Mouse (Mus musculus): ENCODE measurements around the gene Fyttd1. TPM values are rescaled to one million over a fixed set of nuclear protein-coding genes. Genes with fewer than 3 reads are reported as not detected.
"Not testable (repeated sequence)": the region's sequence is repeated elsewhere in the genome, so short reads cannot be mapped to it uniquely, and the experiment has no call there.

Gene Fyttd1
- polyA plus RNA-seq, 1 experiment from 2014 or later, result 164 TPM

- ATAC-seq (replicated peaks; ENCODE audit: insufficient number of reproducible peaks, low FRiP score, low TSS enrichment); H3K27me3 ChIP-seq (ENCODE audit: control insufficient read depth, insufficient read depth, low read length): not testable (repeated sequence)
Measured at GRCm38 (mm10) chr16:32875281-32875680, 2.0 kb upstream of the Fyttd1 start.

DNA sequence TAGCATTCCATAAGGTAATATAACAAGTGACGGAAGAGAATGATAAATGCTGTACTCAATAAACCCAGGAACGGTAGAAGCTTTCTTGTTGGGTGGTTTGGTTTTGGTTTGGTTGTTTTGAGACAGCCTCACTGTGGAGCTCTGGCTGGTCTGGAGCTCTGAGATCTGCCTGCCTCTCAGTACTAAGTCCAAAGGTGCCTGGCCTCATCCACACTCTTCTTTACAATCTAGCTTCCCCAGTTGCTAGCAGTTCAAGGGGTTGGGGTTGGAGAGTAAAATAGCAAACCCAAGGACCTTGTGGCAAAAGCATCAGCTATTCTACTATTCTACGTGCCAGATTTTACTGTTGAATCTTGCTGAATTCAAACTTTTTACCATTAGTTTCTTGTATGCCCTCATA, 1.5 kb upstream of the Fyttd1 start:
- Histone ChIP-seq H3K4me2 (no peak overlapping the region), H3K9me3 (replicated peaks; ENCODE audit: control insufficient read depth, low read length) (no peaks in the 10 kb centered on the region), H3K4me1 (ENCODE audit: control insufficient read depth, insufficient read depth, low read length) (peaks cover 12% of the 10 kb centered on the region), H3K36me3 (ENCODE audit: control insufficient read depth, insufficient read depth, low read length) (no peaks in the 10 kb centered on the region), H3K9ac (ENCODE audit: low read depth, low read length) (no peak overlapping the region), H3K27me3 (ENCODE audit: control insufficient read depth, insufficient read depth, low read length) (no peaks in the 10 kb centered on the region), H3K4me3 (ENCODE audit: low read depth, low read length) (no peak overlapping the region), H3K27ac (ENCODE audit: low read depth, low read length) (no peak overlapping the region)
- WGBS (ENCODE audit: insufficient replicate concordance), result 88% methylated on average over 3 of the region's 3 CpGs
- ATAC-seq (replicated peaks; ENCODE audit: insufficient number of reproducible peaks, low FRiP score, low TSS enrichment), result no peak

More at GRCm38 (mm10) chr16:32875281-32875680, 2.0 kb upstream of the Fyttd1 start:
- H3K9ac ChIP-seq (ENCODE audit: low read depth, low read length); H3K4me2 ChIP-seq; H3K36me3 ChIP-seq (ENCODE audit: control insufficient read depth, insufficient read depth, low read length); H3K9me3 ChIP-seq (replicated peaks; ENCODE audit: control insufficient read depth, low read length); H3K27ac ChIP-seq (ENCODE audit: low read depth, low read length); H3K4me3 ChIP-seq (ENCODE audit: low read depth, low read length): not testable (repeated sequence)
- 40% methylated on average over 1 of the region's 1 CpGs for WGBS (ENCODE audit: insufficient replicate concordance)
- H3K4me1 ChIP-seq (ENCODE audit: control insufficient read depth, insufficient read depth, low read length), result peaks cover 10% of the 10 kb centered on the region

DNA sequence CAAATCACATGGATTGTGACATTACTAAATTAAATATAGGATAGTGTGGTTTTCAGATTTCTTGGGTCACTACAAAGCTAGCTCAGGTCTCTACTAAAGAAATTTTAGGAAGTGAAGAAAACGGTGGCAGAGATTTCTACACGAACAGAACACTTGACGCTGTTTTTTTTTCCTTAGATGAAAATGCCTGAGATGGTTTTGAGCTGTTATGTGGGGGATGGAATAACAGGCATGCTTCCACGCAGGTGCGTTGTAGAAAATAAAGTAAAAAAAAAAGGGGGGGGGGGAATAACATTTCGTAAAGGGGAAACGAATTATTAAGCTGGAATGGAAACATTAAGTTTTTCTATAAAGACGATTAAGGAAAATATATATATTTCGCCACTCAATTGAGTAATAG, 469 bp upstream of the Fyttd1 start:
- Histone ChIP-seq H3K4me3 (ENCODE audit: low read depth, low read length) (peak overlapping the region; percentile 96), H3K36me3 (ENCODE audit: control insufficient read depth, insufficient read depth, low read length) (no peaks in the 10 kb centered on the region), H3K27me3 (ENCODE audit: control insufficient read depth, insufficient read depth, low read length) (no peaks in the 10 kb centered on the region), H3K4me1 (ENCODE audit: control insufficient read depth, insufficient read depth, low read length) (peaks cover 15% of the 10 kb centered on the region), H3K27ac (ENCODE audit: low read depth, low read length) (no peak overlapping the region), H3K9me3 (replicated peaks; ENCODE audit: control insufficient read depth, low read length) (no peaks in the 10 kb centered on the region), H3K9ac (ENCODE audit: low read depth, low read length) (peak overlapping the region; percentile 94), H3K4me2 (peak overlapping the region; percentile 74)
- 23% methylated on average over 9 of the region's 9 CpGs for WGBS (ENCODE audit: insufficient replicate concordance)
- no peak for ATAC-seq (replicated peaks; ENCODE audit: insufficient number of reproducible peaks, low FRiP score, low TSS enrichment)

DNA sequence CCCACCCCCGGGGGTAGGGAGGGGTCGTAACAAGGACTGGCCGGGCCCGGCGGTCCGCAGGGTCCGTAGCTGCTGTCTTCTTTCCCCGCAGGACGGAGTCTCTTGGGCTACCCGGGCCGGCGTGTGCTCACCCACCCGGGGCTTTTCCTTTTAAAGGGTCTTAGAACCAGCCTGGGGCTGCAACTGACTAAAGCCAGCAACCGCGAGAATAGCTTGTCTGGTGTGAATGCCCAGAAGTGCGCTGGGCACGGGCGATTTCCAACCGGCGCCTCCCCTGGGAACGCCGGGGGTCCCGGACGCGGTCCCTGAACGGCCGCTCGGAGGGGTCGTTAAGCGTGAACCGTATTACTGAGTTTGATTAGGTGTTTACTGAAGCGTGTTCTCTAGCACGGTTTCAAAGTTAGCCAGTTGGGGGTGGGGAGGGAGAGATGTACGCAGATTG, 878 bp downstream of the Fyttd1 start:
- peak; percentile 33 for ATAC-seq (replicated peaks; ENCODE audit: insufficient number of reproducible peaks, low FRiP score, low TSS enrichment)
- H3K36me3 ChIP-seq (ENCODE audit: control insufficient read depth, insufficient read depth, low read length), result no peaks in the 10 kb centered on the region
- under 1% methylated on average over 34 of the region's 34 CpGs for WGBS (ENCODE audit: insufficient replicate concordance)
- H3K9ac ChIP-seq (ENCODE audit: low read depth, low read length), result peak overlapping the region; percentile 94
- H3K4me3 ChIP-seq (ENCODE audit: low read depth, low read length), result peak overlapping the region; percentile 96
- H3K4me1 ChIP-seq (ENCODE audit: control insufficient read depth, insufficient read depth, low read length), result peaks cover 19% of the 10 kb centered on the region
- no peaks in the 10 kb centered on the region for H3K9me3 ChIP-seq (replicated peaks; ENCODE audit: control insufficient read depth, low read length)
- H3K4me2 ChIP-seq, result peak overlapping the region; percentile 74
- H3K27me3 ChIP-seq (ENCODE audit: control insufficient read depth, insufficient read depth, low read length), result no peaks in the 10 kb centered on the region
- peak overlapping the region; percentile 75 for H3K27ac ChIP-seq (ENCODE audit: low read depth, low read length)

- no peaks in the 10 kb centered on the region for H3K9me3 ChIP-seq (replicated peaks; ENCODE audit: control insufficient read depth, low read length)
- no peak overlapping the region for H3K27ac ChIP-seq (ENCODE audit: low read depth, low read length)
- ATAC-seq (replicated peaks; ENCODE audit: insufficient number of reproducible peaks, low FRiP score, low TSS enrichment), result no peak
- H3K27me3 ChIP-seq (ENCODE audit: control insufficient read depth, insufficient read depth, low read length), result no peaks in the 10 kb centered on the region
- peaks cover 19% of the 10 kb centered on the region for H3K4me1 ChIP-seq (ENCODE audit: control insufficient read depth, insufficient read depth, low read length)
- peak overlapping the region; percentile 96 for H3K4me3 ChIP-seq (ENCODE audit: low read depth, low read length)
- 81% methylated on average over 14 of the region's 14 CpGs for WGBS (ENCODE audit: insufficient replicate concordance)
- H3K4me2 ChIP-seq, result peak overlapping the region; percentile 74
- H3K9ac ChIP-seq (ENCODE audit: low read depth, low read length), result 0 out of 2 replicates have a peak overlapping the region, but pooled peaks have one; percentile 2
- H3K36me3 ChIP-seq (ENCODE audit: control insufficient read depth, insufficient read depth, low read length), result no peaks in the 10 kb centered on the region
Measured at GRCm38 (mm10) chr16:32878972-32879926, 1.9 kb downstream of the Fyttd1 start.

- peaks cover 19% of the 10 kb centered on the region for H3K4me1 ChIP-seq (ENCODE audit: control insufficient read depth, insufficient read depth, low read length)
- no peaks in the 10 kb centered on the region for H3K36me3 ChIP-seq (ENCODE audit: control insufficient read depth, insufficient read depth, low read length)
- no peak overlapping the region for H3K4me3 ChIP-seq (ENCODE audit: low read depth, low read length)
- no peak overlapping the region for H3K4me2 ChIP-seq
- no peak for ATAC-seq (replicated peaks; ENCODE audit: insufficient number of reproducible peaks, low FRiP score, low TSS enrichment)
- no peaks in the 10 kb centered on the region for H3K27me3 ChIP-seq (ENCODE audit: control insufficient read depth, insufficient read depth, low read length)
- H3K9ac ChIP-seq (ENCODE audit: low read depth, low read length), result no peak overlapping the region
- no peaks in the 10 kb centered on the region for H3K9me3 ChIP-seq (replicated peaks; ENCODE audit: control insufficient read depth, low read length)
- no peak overlapping the region for H3K27ac ChIP-seq (ENCODE audit: low read depth, low read length)
- 79% methylated on average over 7 of the region's 7 CpGs for WGBS (ENCODE audit: insufficient replicate concordance)
Measured at GRCm38 (mm10) chr16:32881538-32881937, 4.2 kb downstream of the Fyttd1 start.

GRCm38 (mm10) chr16:32887996-32888395, 10.7 kb downstream of the Fyttd1 start:
- no peak overlapping the region for H3K9ac ChIP-seq (ENCODE audit: low read depth, low read length)
- no peak overlapping the region for H3K4me3 ChIP-seq (ENCODE audit: low read depth, low read length)
- no peaks in the 10 kb centered on the region for H3K4me1 ChIP-seq (ENCODE audit: control insufficient read depth, insufficient read depth, low read length)
- WGBS (ENCODE audit: insufficient replicate concordance), result 87% methylated on average over 7 of the region's 7 CpGs
- no peak overlapping the region for H3K27ac ChIP-seq (ENCODE audit: low read depth, low read length)
- no peaks in the 10 kb centered on the region for H3K27me3 ChIP-seq (ENCODE audit: control insufficient read depth, insufficient read depth, low read length)
- H3K9me3 ChIP-seq (replicated peaks; ENCODE audit: control insufficient read depth, low read length), result no peaks in the 10 kb centered on the region
- no peak for ATAC-seq (replicated peaks; ENCODE audit: insufficient number of reproducible peaks, low FRiP score, low TSS enrichment)
- no peak overlapping the region for H3K4me2 ChIP-seq
- peaks cover 15% of the 10 kb centered on the region; the same call in 1 of the 2 replicates for H3K36me3 ChIP-seq (ENCODE audit: control insufficient read depth, insufficient read depth, low read length)

DNA sequence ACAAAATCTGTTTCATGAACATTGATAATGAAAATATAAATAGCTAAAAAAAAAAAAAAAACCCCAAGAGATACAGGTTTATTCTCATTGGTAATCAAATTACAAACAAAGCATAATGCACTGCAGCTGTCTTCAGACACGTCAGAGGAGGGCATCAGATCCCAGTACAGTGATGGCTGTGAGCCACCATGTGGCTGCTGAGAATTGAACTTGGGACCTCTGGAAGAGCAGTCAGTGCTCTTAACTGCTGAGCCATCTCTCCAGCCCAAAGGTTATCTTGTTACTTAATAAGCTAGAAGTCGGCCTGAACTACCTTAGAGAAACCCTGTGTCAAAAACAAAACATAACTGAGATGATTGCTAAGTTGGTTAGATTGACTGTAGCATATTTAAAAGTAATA, 12.6 kb downstream of the Fyttd1 start:
- no peak for ATAC-seq (replicated peaks; ENCODE audit: insufficient number of reproducible peaks, low FRiP score, low TSS enrichment)
- Histone ChIP-seq H3K4me3 (ENCODE audit: low read depth, low read length) (no peak overlapping the region), H3K27me3 (ENCODE audit: control insufficient read depth, insufficient read depth, low read length) (no peaks in the 10 kb centered on the region), H3K4me1 (ENCODE audit: control insufficient read depth, insufficient read depth, low read length) (no peaks in the 10 kb centered on the region), H3K27ac (ENCODE audit: low read depth, low read length) (no peak overlapping the region), H3K9me3 (replicated peaks; ENCODE audit: control insufficient read depth, low read length) (no peaks in the 10 kb centered on the region), H3K36me3 (ENCODE audit: control insufficient read depth, insufficient read depth, low read length) (peaks cover 17% of the 10 kb centered on the region), H3K4me2 (no peak overlapping the region), H3K9ac (ENCODE audit: low read depth, low read length) (no peak overlapping the region)
- 60% methylated on average over 2 of the region's 2 CpGs for WGBS (ENCODE audit: insufficient replicate concordance)
